21 mouse cellular contexts compared by ENCODE assay signal in the genomic region with DNA sequence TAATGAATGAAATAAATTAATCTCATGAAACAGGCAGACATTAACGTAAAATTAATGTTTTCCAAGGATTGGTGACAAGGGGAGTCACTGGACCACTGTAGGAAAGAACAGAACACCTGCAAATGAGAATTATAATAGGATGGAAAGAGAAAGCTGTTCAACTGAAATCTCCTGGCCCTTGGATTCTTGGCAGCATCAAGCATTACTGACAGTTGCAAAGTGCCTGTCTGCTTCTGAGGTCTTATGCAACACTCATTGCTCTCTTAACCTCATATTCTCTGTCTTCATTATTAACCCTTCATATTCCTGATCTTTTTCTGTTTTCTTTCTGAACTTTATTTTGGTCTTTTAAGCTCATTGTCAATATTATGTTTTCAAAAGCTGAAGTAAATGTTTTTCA.
A peak's percentile ranks its signal among the peaks of the same experiment; 100 is the strongest.
DNase-seq lines count a peak whose midpoint lies in the region; ATAC-seq and TF ChIP-seq lines count a peak whose summit lies in the region.
"Had no signal": no experiment of that assay in that cellular context is flagged by ENCODE, and none has a peak within 500 bp of the region (broad histone marks: within the 10 kb centered on the region; RNA-seq: fewer than 3 reads in every experiment).

No protein-coding gene starts in this region.

- no peaks in the 10 kb centered on the region for H3K9me3 ChIP-seq in midbrain, postnatal 0 days (ENCODE audit: low read length)
- no peaks in the 10 kb centered on the region for H3K9me3 ChIP-seq in midbrain, embryonic 10.5 days (replicated peaks)
- H3K9me3 ChIP-seq: forebrain, embryonic 10.5 days; forebrain, embryonic 13.5 days; G1E; hindbrain, embryonic 12.5 days; hindbrain, embryonic 15.5 days had no signal

- H3K4me1 ChIP-seq in midbrain, postnatal 0 days (ENCODE audit: insufficient read depth, low read length): no peaks in the 10 kb centered on the region
- H3K4me1 ChIP-seq in midbrain, embryonic 10.5 days: no peaks in the 10 kb centered on the region
- H3K4me1 ChIP-seq: forebrain, embryonic 10.5 days; forebrain, embryonic 13.5 days; hindbrain, embryonic 12.5 days; hindbrain, embryonic 15.5 days had no signal

- no peak overlapping the region for H3K4me3 ChIP-seq in midbrain, postnatal 0 days (ENCODE audit: low read depth, low read length)
- H3K4me3 ChIP-seq in midbrain, embryonic 10.5 days: no peak overlapping the region
- H3K4me3 ChIP-seq: forebrain, embryonic 10.5 days; forebrain, embryonic 13.5 days; hindbrain, embryonic 12.5 days; hindbrain, embryonic 15.5 days had no signal

- no peaks in the 10 kb centered on the region for H3K36me3 ChIP-seq in midbrain, postnatal 0 days (ENCODE audit: insufficient read depth, low read length)
- H3K36me3 ChIP-seq in midbrain, embryonic 10.5 days: no peaks in the 10 kb centered on the region
- H3K36me3 ChIP-seq: forebrain, embryonic 10.5 days; G1E; hindbrain, embryonic 12.5 days; hindbrain, embryonic 15.5 days had no signal

- no peak overlapping the region for H3K4me2 ChIP-seq in midbrain, postnatal 0 days (ENCODE audit: low read depth, low read length, poor library complexity, severe bottlenecking)
- H3K4me2 ChIP-seq: forebrain, embryonic 13.5 days; heart, embryonic 11.5 days; hindbrain, embryonic 12.5 days; hindbrain, embryonic 15.5 days had no signal

- no peak for TF ChIP-seq CTCF in midbrain, postnatal 0 days (IDR thresholded peaks at IDR 0.05)

- H3K27ac ChIP-seq in midbrain, postnatal 0 days (ENCODE audit: low read depth, low read length): no peak overlapping the region
- no peak overlapping the region for H3K27ac ChIP-seq in midbrain, embryonic 10.5 days (replicated peaks)
- H3K27ac ChIP-seq: forebrain, embryonic 10.5 days; forebrain, embryonic 13.5 days; hindbrain, embryonic 12.5 days; hindbrain, embryonic 15.5 days had no signal

- no peak for ATAC-seq in midbrain, postnatal 0 days (ENCODE audit: low FRiP score)
- peak; percentile 78 for ATAC-seq in megakaryocyte progenitor cell, adult 5-6 weeks (replicated peaks; ENCODE audit: poor library complexity)
- ATAC-seq: forebrain, embryonic 13.5 days; forebrain, embryonic 16.5 days had no signal

- DNase-seq in adrenal gland, postnatal 14 days: peak; percentile 10
- DNase-seq in adrenal gland, postnatal 4 days (ENCODE audit: low spot score in 2 of 2): no peak
- DNase-seq in midbrain, postnatal 0 days (ENCODE audit: low spot score): peak; percentile 11
- no peak for DNase-seq in midbrain, embryonic 10.5 days (ENCODE audit: low spot score)
- no peak for DNase-seq in natural killer cell, adult 2 months (ENCODE audit: low spot score in 2 of 2)
- DNase-seq: adrenal gland, adult 8-10 months; B cell, adult 2 months; cerebellum, adult 18-20 months; cerebellum, adult 9-10 months; gastrocnemius, postnatal 10 days; gastrocnemius, postnatal 36 days; heart, adult 11 months had no signal

- H3K27me3 ChIP-seq in midbrain, postnatal 0 days (ENCODE audit: insufficient read depth, low read length): no peaks in the 10 kb centered on the region
- no peaks in the 10 kb centered on the region for H3K27me3 ChIP-seq in midbrain, embryonic 10.5 days (ENCODE audit: low read depth, poor library complexity, severe bottlenecking)
- H3K27me3 ChIP-seq: CH12.LX; forebrain, embryonic 13.5 days; hindbrain, embryonic 12.5 days; hindbrain, embryonic 15.5 days had no signal

- no peak overlapping the region for H3K9ac ChIP-seq in midbrain, postnatal 0 days (replicated peaks; ENCODE audit: low read length, poor library complexity, severe bottlenecking)
- H3K9ac ChIP-seq: forebrain, embryonic 13.5 days; hindbrain, embryonic 12.5 days; hindbrain, embryonic 15.5 days had no signal

- WGBS in midbrain, postnatal 0 days: 77% methylated on average over 1 of the region's 1 CpGs
- WGBS in midbrain, embryonic 10.5 days: 76% methylated on average over 1 of the region's 1 CpGs

Comparison
In these comparisons a context has a peak if more than half of its experiments do, and no peak if none do; other contexts are left out.
1. DNase-seq: peak in adrenal gland, postnatal 14 days (single experiment) and midbrain, postnatal 0 days (single experiment); none in adrenal gland, postnatal 4 days (0 of 2), midbrain, embryonic 10.5 days (single experiment) and natural killer cell, adult 2 months (0 of 2).